28 mouse cellular contexts compared by ENCODE assay signal in genomic region chr4:43350038-43350560, GRCm38 (mm10). TPM values are rescaled to one million over a fixed set of nuclear protein-coding genes. Genes with fewer than 3 reads are reported as not detected.
DNase-seq lines count a peak whose midpoint lies in the region; ATAC-seq and TF ChIP-seq lines count a peak whose summit lies in the region.
"Had no signal": no experiment of that assay in that cellular context is flagged by ENCODE, and none has a peak within 500 bp of the region (broad histone marks: within the 10 kb centered on the region; RNA-seq: fewer than 3 reads in every experiment).

No protein-coding gene starts in this region.

- intact Hi-C loops in left cerebral cortex, postnatal 14 days (cut with DNase I): no loop called here

- H3K36me3 ChIP-seq in intestine, postnatal 0 days (ENCODE audit: control insufficient read depth, insufficient read depth): no peaks in the 10 kb centered on the region
- H3K36me3 ChIP-seq in intestine, embryonic 15.5 days: no peaks in the 10 kb centered on the region
- no peaks in the 10 kb centered on the region for H3K36me3 ChIP-seq in myocyte (ENCODE audit: control insufficient read depth, insufficient read depth)
- H3K36me3 ChIP-seq: embryonic facial prominence, embryonic 13.5 days; heart, embryonic 13.5 days; hindbrain, embryonic 12.5 days; limb, embryonic 15.5 days had no signal

- TF ChIP-seq POLR2A in myocyte (IDR thresholded peaks at IDR 0.05; ENCODE audit: insufficient read length, low read depth): no peak

- no peak overlapping the region for H3K4me3 ChIP-seq in intestine, postnatal 0 days (ENCODE audit: low read depth, low read length)
- H3K4me3 ChIP-seq in intestine, embryonic 15.5 days (replicated peaks): no peak overlapping the region
- no peak overlapping the region for H3K4me3 ChIP-seq in myocyte
- H3K4me3 ChIP-seq: embryonic facial prominence, embryonic 13.5 days; erythroblast, embryonic 14.5 days; heart, embryonic 13.5 days; hindbrain, embryonic 12.5 days; left cerebral cortex, adult 2 months; limb, embryonic 15.5 days had no signal

- H3K9me3 ChIP-seq in intestine, postnatal 0 days (ENCODE audit: control insufficient read depth): no peaks in the 10 kb centered on the region
- no peaks in the 10 kb centered on the region for H3K9me3 ChIP-seq in intestine, embryonic 15.5 days
- H3K9me3 ChIP-seq: embryonic facial prominence, embryonic 13.5 days; heart, embryonic 13.5 days; hindbrain, embryonic 12.5 days; limb, embryonic 15.5 days had no signal

- H3K4me2 ChIP-seq in intestine, postnatal 0 days (replicated peaks; ENCODE audit: low read depth): no peak overlapping the region
- H3K4me2 ChIP-seq in intestine, embryonic 15.5 days (replicated peaks): no peak overlapping the region
- H3K4me2 ChIP-seq in myocyte (ENCODE audit: low read depth): peak overlapping the region; percentile 42
- H3K4me2 ChIP-seq: embryonic facial prominence, embryonic 13.5 days; heart, embryonic 13.5 days; hindbrain, embryonic 12.5 days; limb, embryonic 15.5 days had no signal

- ATAC-seq in intestine, postnatal 0 days: peak; percentile 49; the same call in 1 of the 2 replicates
- ATAC-seq in intestine, embryonic 15.5 days: no peak
- ATAC-seq: forebrain, embryonic 14.5 days; midbrain, embryonic 16.5 days had no signal

- no peaks in the 10 kb centered on the region for H3K79me2 ChIP-seq in myocyte (ENCODE audit: control insufficient read depth, insufficient read depth)

- H3ac ChIP-seq in myocyte (ENCODE audit: control insufficient read depth, insufficient read length): no peak overlapping the region

- H3K27me3 ChIP-seq in intestine, postnatal 0 days (replicated peaks; ENCODE audit: control insufficient read depth, insufficient read depth, low read length): no peaks in the 10 kb centered on the region
- H3K27me3 ChIP-seq in intestine, embryonic 15.5 days (replicated peaks): no peaks in the 10 kb centered on the region
- H3K27me3 ChIP-seq in myocyte (ENCODE audit: control insufficient read depth, insufficient read depth, insufficient read length): no peaks in the 10 kb centered on the region
- H3K27me3 ChIP-seq: embryonic facial prominence, embryonic 13.5 days; heart, embryonic 13.5 days; hindbrain, embryonic 12.5 days; limb, embryonic 15.5 days had no signal

- TF ChIP-seq CTCF in intestine, postnatal 0 days (IDR thresholded peaks at IDR 0.05; ENCODE audit: low read depth): no peak

- DNase-seq in 3T3-L1 (ENCODE audit: low read depth, low spot score): peak; percentile 59
- DNase-seq in adipocyte (ENCODE audit: low spot score): peak; percentile 13
- DNase-seq in urinary bladder, postnatal 25 days (ENCODE audit: low spot score): no peak
- no peak for DNase-seq in left cerebral cortex, postnatal 14 days (ENCODE audit: low spot score in 2 of 2)
- DNase-seq: adrenal gland, adult 8-10 months; cerebellum, adult 18-20 months; cerebellum, postnatal 25 days; gastrocnemius, postnatal 14 days; heart, postnatal 14 days; kidney, adult 18-20 months; kidney, postnatal 4 days; left cerebral cortex, postnatal 4 days; lung, adult 2 months; lung, postnatal 4 days; thymus, adult 2 months; thymus, postnatal 4 days had no signal

- 44% methylated on average over 6 of the region's 6 CpGs for whole genome bisulfite sequencing in intestine, postnatal 0 days
- WGBS in intestine, embryonic 15.5 days: 67% methylated on average over 6 of the region's 6 CpGs

- H3K4me1 ChIP-seq in intestine, postnatal 0 days (replicated peaks; ENCODE audit: control insufficient read depth, insufficient read depth, low read length): no peaks in the 10 kb centered on the region
- no peaks in the 10 kb centered on the region for H3K4me1 ChIP-seq in intestine, embryonic 15.5 days (replicated peaks)
- H3K4me1 ChIP-seq: embryonic facial prominence, embryonic 13.5 days; heart, embryonic 13.5 days; hindbrain, embryonic 12.5 days; limb, embryonic 15.5 days had no signal

- no peak overlapping the region for H3K9ac ChIP-seq in intestine, postnatal 0 days (ENCODE audit: low read depth, low read length)
- no peak overlapping the region for H3K9ac ChIP-seq in intestine, embryonic 15.5 days
- H3K9ac ChIP-seq: embryonic facial prominence, embryonic 13.5 days; heart, embryonic 13.5 days; hindbrain, embryonic 12.5 days; limb, embryonic 15.5 days had no signal

- no peak overlapping the region for H3K27ac ChIP-seq in intestine, postnatal 0 days (ENCODE audit: low read depth, low read length)
- H3K27ac ChIP-seq in intestine, embryonic 15.5 days: no peak overlapping the region
- H3K27ac ChIP-seq: embryonic facial prominence, embryonic 13.5 days; heart, embryonic 13.5 days; hindbrain, embryonic 12.5 days; left cerebral cortex, adult 2 months; limb, embryonic 15.5 days; stomach, postnatal 0 days had no signal

TF ChIP-seq in myocyte, 11 proteins besides CTCF, POLR2A, EP300 and RAD21:
- no peak for TF ChIP-seq SRF (IDR thresholded peaks at IDR 0.05; ENCODE audit: control insufficient read depth, insufficient read length, low read depth)
- TF ChIP-seq MAX (IDR thresholded peaks at IDR 0.05; ENCODE audit: low read depth): no peak
- no peak for TF ChIP-seq TCF12 (IDR thresholded peaks at IDR 0.05; ENCODE audit: insufficient read depth, poor library complexity, severe bottlenecking)
- TF ChIP-seq E2F4 (IDR thresholded peaks at IDR 0.05; ENCODE audit: insufficient read depth): no peak
- no peak for TF ChIP-seq USF1 (IDR thresholded peaks at IDR 0.05; ENCODE audit: low read depth)
- no peak for TF ChIP-seq MYOG (IDR thresholded peaks at IDR 0.05; ENCODE audit: control insufficient read depth in 1 of 3, insufficient read depth in 1 of 3, insufficient read length in 2 of 3, low read depth in 2 of 3)
- no peak for TF ChIP-seq CEBPB (IDR thresholded peaks at IDR 0.05; ENCODE audit: insufficient read depth, poor library complexity, severe bottlenecking)
- TF ChIP-seq MYOD1 (IDR thresholded peaks at IDR 0.05; ENCODE audit: control insufficient read depth in 1 of 3, insufficient read length in 2 of 3, low read depth in 2 of 3): no peak

RNA-seq across cellular contexts. Expression of gene Rusc2, which starts 31.7 kb away (rescaled TPM):
- polyA plus RNA-seq in intestine, postnatal 0 days (2015; fragmentation: Nextera tagmentation; extraction: Ambion mirVana): 11.9 and 12.1 TPM in 2 replicates
- 13.1 and 14.0 TPM in 2 replicates for polyA plus RNA-seq in intestine, embryonic 15.5 days (2015; fragmentation: Nextera tagmentation; extraction: Ambion mirVana)
- polyA plus RNA-seq in myocyte (2012; fragmentation: generic; extraction: Trizol): 28.2 TPM
- 100 to 1,000 TPM; 128 to 142 TPM for total RNA-seq in left cerebral cortex, postnatal 14 days (2021)

Comparison
In these comparisons a context has a peak if more than half of its experiments do, and no peak if none do; other contexts are left out.
1. DNase-seq: peak in 3T3-L1 (single experiment) and adipocyte (single experiment); none in urinary bladder, postnatal 25 days (single experiment) and left cerebral cortex, postnatal 14 days (0 of 2).